Mouse (Mus musculus): ENCODE measurements around the gene Atrnl1. TPM values are rescaled to one million over a fixed set of nuclear protein-coding genes. Genes with fewer than 3 reads are reported as not detected.
"Not testable (repeated sequence)": the region's sequence is repeated elsewhere in the genome, so short reads cannot be mapped to it uniquely, and the experiment has no call there.

Gene Atrnl1
- polyA plus RNA-seq, 1 experiment from 2014 or later, result 4.5 TPM

DNA sequence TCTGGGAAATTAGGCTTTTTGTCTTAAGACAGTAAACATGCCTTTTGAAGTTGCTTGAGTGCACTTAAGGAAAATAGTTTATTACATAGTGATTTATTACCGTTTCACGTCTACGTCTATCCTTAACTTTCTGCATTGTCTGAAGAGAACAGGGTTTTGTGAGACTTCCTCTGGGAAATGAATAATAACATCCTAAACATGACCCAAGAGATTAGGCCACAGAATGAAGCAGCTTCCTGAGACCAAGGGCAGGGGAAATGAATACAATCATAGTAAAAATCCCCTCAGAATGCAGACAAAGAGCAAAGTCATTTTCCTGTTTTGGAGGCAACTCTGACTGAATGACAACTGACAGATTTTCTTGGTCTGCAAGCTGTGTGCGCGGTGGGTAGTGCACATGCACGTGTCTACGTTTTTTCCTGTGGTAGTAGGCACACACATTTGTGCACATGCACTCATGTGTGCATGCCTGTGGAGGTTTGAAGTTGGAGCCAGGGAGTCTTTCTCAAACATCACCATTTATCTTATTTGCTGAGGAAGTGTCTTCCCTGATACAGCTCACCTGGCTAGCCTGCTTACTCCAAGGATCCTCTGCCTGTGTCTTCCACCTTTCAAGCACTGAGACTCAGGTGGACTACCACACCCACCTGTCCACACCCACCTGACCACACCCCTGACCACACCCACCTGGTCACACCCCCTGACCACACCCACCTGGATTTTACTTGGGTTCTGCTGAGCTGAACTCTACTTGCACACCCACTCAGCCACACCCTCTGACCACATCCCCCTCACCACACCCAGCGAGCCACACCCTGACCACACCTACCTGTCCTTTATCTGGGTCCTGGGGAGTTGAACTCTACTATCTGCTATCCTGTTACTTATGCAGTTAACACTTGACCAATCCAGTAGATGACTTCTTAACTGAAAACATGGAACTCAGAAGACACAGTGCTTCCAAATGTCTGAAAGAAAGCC lies 47.6 kb downstream of the Atrnl1 start:
- Histone ChIP-seq H3K9me3 (ENCODE audit: low read length) (no peaks in the 10 kb centered on the region), H3K9ac (replicated peaks; ENCODE audit: low read depth) (no peak overlapping the region), H3K27me3 (replicated peaks; ENCODE audit: insufficient read depth, low read length) (no peaks in the 10 kb centered on the region), H3K4me1 (ENCODE audit: insufficient read depth, low read depth, low read length) (no peaks in the 10 kb centered on the region), H3K4me3 (ENCODE audit: low read depth, low read length) (no peak overlapping the region), H3K27ac (ENCODE audit: low read length) (peak overlapping the region; percentile 20; the same call in 1 of the 2 replicates), H3K36me3 (ENCODE audit: insufficient read depth, low read length) (peaks cover under 1% of the 10 kb centered on the region; the same call in 1 of the 2 replicates), H3K4me2 (replicated peaks; ENCODE audit: low read depth, low read length) (no peak overlapping the region)
- TF ChIP-seq EP300 (IDR thresholded peaks at IDR 0.05), result peak; percentile 93
- no peak for TF ChIP-seq CTCF (IDR thresholded peaks at IDR 0.05)
- peak; percentile 87 for ATAC-seq
- 65% methylated on average over 8 of the region's 8 CpGs for WGBS
- DNase-seq (ENCODE audit: low spot score), result peak; percentile 60

DNA sequence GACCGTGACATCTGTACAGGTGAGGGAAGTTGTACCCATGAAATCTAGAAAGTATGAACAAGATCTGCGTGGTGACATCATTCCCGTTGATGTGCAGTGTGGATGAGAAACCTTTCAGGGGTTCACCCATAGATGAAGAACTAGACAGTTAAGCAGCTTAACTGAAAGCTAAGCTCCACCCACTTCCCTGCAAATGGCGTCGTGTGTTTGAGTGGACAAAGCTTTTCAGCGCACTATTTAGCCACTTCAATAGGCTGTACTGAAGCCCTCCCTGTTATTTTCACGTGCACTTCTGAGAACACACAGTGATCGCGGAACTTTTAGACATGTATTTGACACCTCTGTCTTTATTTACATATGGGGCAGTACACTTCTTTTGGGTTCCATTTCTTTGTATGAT lies 56.2 kb downstream of the Atrnl1 start:
- no peak overlapping the region for H3K4me2 ChIP-seq (replicated peaks; ENCODE audit: low read depth, low read length)
- H3K27me3 ChIP-seq (replicated peaks; ENCODE audit: insufficient read depth, low read length), result no peaks in the 10 kb centered on the region
- no peak for TF ChIP-seq CTCF (IDR thresholded peaks at IDR 0.05)
- no peak for TF ChIP-seq EP300 (IDR thresholded peaks at IDR 0.05)
- H3K36me3 ChIP-seq (ENCODE audit: insufficient read depth, low read length), result peaks cover 6% of the 10 kb centered on the region; the same call in 1 of the 2 replicates
- DNase-seq (ENCODE audit: low spot score) (no peak), ATAC-seq (no peak)
- no peaks in the 10 kb centered on the region for H3K4me1 ChIP-seq (ENCODE audit: insufficient read depth, low read depth, low read length)
- no peak overlapping the region for H3K27ac ChIP-seq (ENCODE audit: low read length)
- no peak overlapping the region for H3K4me3 ChIP-seq (ENCODE audit: low read depth, low read length)
- H3K9ac ChIP-seq (replicated peaks; ENCODE audit: low read depth), result no peak overlapping the region
- no peaks in the 10 kb centered on the region for H3K9me3 ChIP-seq (ENCODE audit: low read length)
- WGBS, result 70% methylated on average over 9 of the region's 9 CpGs

DNA sequence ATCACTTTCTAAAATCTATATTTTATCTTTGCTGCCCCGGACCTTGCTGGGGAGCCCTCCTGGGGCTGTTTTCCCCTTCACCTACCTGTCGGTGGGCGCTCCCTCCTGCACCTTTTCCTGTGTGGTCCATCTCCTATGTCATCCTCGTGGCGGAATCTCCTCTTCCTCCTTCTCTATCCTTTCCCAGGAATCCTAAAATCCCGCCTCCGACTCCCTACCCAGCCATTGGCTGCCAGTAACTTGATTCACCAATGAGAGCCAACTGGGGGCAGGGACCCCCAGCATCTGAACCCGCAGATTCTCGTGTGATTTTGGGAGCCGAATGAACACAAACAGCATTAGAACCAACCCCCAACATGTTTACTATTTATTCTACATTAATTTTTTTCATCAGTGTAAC lies 57.1 kb downstream of the Atrnl1 start:
- no peaks in the 10 kb centered on the region for H3K4me1 ChIP-seq (ENCODE audit: insufficient read depth, low read depth, low read length)
- DNase-seq (ENCODE audit: low spot score) (no peak), ATAC-seq (no peak)

DNA sequence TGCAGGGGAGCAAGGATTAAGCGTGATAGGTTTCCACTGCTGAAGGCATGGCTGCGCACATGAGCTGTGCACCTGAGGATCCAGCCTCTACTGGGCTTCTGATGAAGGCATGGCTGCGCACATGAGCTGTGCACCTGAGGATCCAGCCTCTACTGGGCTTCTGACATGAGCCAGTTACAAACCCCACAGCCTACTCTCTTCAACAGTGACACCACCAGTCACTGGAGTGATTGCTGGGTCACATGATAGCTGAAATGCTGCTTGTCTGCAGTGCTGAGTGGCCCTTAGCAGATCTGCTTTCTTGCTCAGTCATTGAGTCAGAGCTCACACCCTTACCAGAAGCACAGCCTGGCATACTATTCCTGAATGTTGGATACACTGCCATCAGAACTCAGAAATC lies 68.6 kb downstream of the Atrnl1 start:
- no peak overlapping the region for H3K27ac ChIP-seq (ENCODE audit: low read length)
- TF ChIP-seq EP300 (IDR thresholded peaks at IDR 0.05) (no peak), CTCF (IDR thresholded peaks at IDR 0.05) (no peak)
- no peaks in the 10 kb centered on the region for H3K27me3 ChIP-seq (replicated peaks; ENCODE audit: insufficient read depth, low read length)
- DNase-seq (ENCODE audit: low spot score) (no peak), ATAC-seq (peak; percentile 50)
- H3K4me2 ChIP-seq (replicated peaks; ENCODE audit: low read depth, low read length), result no peak overlapping the region
- 94% methylated on average over 3 of the region's 3 CpGs for WGBS
- H3K9ac ChIP-seq (replicated peaks; ENCODE audit: low read depth), result no peak overlapping the region
- H3K4me1 ChIP-seq (ENCODE audit: insufficient read depth, low read depth, low read length), result no peaks in the 10 kb centered on the region
- H3K9me3 ChIP-seq (ENCODE audit: low read length), result no peaks in the 10 kb centered on the region
- no peak overlapping the region for H3K4me3 ChIP-seq (ENCODE audit: low read depth, low read length)
- peaks cover 5% of the 10 kb centered on the region; the same call in 1 of the 2 replicates for H3K36me3 ChIP-seq (ENCODE audit: insufficient read depth, low read length)

More for the DNA sequence above, 57.1 kb downstream of the Atrnl1 start:
- Histone ChIP-seq H3K36me3 (ENCODE audit: insufficient read depth, low read length) (peaks cover 6% of the 10 kb centered on the region; the same call in 1 of the 2 replicates), H3K4me3 (ENCODE audit: low read depth, low read length) (no peak overlapping the region), H3K27ac (ENCODE audit: low read length) (no peak overlapping the region), H3K27me3 (replicated peaks; ENCODE audit: insufficient read depth, low read length) (no peaks in the 10 kb centered on the region), H3K9ac (replicated peaks; ENCODE audit: low read depth) (no peak overlapping the region), H3K9me3 (ENCODE audit: low read length) (no peaks in the 10 kb centered on the region), H3K4me2 (replicated peaks; ENCODE audit: low read depth, low read length) (no peak overlapping the region)
- WGBS, result 92% methylated on average over 10 of the region's 10 CpGs
- TF ChIP-seq EP300 (IDR thresholded peaks at IDR 0.05) (no peak), CTCF (IDR thresholded peaks at IDR 0.05) (no peak)

DNA sequence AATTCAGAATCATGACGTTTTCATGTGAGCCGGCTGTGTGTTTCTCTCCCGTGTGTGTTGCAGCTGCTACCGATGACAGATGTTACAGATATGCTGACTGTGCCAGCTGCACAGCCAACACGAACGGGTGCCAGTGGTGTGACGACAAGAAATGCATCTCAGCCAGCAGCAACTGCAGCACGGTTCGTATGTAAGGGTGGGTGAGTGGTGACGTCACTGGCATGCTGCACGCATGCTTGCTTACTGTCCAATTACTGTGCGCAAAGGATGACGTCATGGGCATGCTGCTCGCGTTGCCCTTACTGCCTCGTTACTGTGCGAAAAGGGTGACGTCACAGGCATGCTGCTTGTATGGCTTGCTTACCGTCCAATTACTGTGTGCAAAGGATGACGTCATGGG lies 75.8 kb downstream of the Atrnl1 start:
- Histone ChIP-seq H3K4me3 (ENCODE audit: low read depth, low read length) (no peak overlapping the region), H3K27ac (ENCODE audit: low read length) (no peak overlapping the region), H3K27me3 (replicated peaks; ENCODE audit: insufficient read depth, low read length) (no peaks in the 10 kb centered on the region), H3K9ac (replicated peaks; ENCODE audit: low read depth) (no peak overlapping the region), H3K4me1 (ENCODE audit: insufficient read depth, low read depth, low read length) (no peaks in the 10 kb centered on the region), H3K4me2 (replicated peaks; ENCODE audit: low read depth, low read length) (no peak overlapping the region), H3K36me3 (ENCODE audit: insufficient read depth, low read length) (peaks cover 5% of the 10 kb centered on the region; the same call in 1 of the 2 replicates), H3K9me3 (ENCODE audit: low read length) (no peaks in the 10 kb centered on the region)
- DNase-seq (ENCODE audit: low spot score), result no peak
- WGBS, result 76% methylated on average over 20 of the region's 20 CpGs
- TF ChIP-seq EP300 (IDR thresholded peaks at IDR 0.05) (no peak), CTCF (IDR thresholded peaks at IDR 0.05) (no peak)
- ATAC-seq, result no peak

DNA sequence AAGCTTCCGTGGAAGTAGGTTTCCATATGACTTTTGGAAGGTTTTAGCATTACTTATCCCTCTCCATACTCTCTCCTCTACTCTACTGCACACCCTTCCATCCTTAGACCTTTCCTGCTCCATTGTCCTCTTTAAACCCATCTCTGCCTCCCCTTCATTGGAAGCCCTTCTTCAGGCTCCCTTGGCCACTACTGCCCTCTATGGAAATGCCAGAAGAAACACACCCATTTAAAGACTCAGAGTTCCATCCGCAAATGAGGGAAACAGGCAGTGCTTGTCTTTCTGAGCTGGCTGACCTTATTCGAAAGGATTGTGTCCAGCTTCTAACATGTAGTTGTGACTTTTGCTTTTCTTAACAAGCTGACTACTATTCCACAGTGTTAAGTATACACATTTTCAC lies 81.7 kb downstream of the Atrnl1 start:
- Histone ChIP-seq H3K4me3 (ENCODE audit: low read depth, low read length) (no peak overlapping the region), H3K27ac (ENCODE audit: low read length) (no peak overlapping the region), H3K9me3 (ENCODE audit: low read length) (no peaks in the 10 kb centered on the region), H3K9ac (replicated peaks; ENCODE audit: low read depth) (no peak overlapping the region), H3K36me3 (ENCODE audit: insufficient read depth, low read length) (no peaks in the 10 kb centered on the region; the same call in 1 of the 2 replicates), H3K4me2 (replicated peaks; ENCODE audit: low read depth, low read length) (no peak overlapping the region), H3K4me1 (ENCODE audit: insufficient read depth, low read depth, low read length) (no peaks in the 10 kb centered on the region), H3K27me3 (replicated peaks; ENCODE audit: insufficient read depth, low read length) (no peaks in the 10 kb centered on the region)
- peak; percentile 15 for DNase-seq (ENCODE audit: low spot score)
- ATAC-seq, result no peak
- 89% methylated on average over 3 of the region's 3 CpGs for WGBS
- TF ChIP-seq EP300 (IDR thresholded peaks at IDR 0.05), result no peak
- TF ChIP-seq CTCF (IDR thresholded peaks at IDR 0.05), result peak; percentile 61

DNA sequence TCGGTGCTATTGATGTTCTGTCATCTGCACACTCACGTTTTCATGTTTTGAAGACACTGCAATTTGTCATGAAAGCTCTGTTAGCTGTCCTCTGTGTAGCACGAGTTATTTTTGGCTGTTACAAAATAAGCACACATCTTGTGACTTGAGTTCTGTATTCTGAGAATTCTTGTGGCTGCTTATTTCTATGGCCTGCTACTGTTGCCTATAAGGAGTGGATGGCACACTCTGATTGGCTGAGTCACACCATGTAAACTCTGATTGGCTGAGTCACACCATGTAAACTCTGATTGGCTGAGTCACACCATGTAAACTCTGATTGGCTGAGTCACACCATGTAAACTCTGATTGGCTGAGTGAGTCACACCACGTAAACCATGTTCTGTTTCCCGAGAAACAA lies 85.9 kb downstream of the Atrnl1 start:
- WGBS, result 68% methylated on average over 5 of the region's 5 CpGs
- peak; percentile 30; the same call in 1 of the 2 replicates for ATAC-seq
- not testable (repeated sequence) for H3K9ac ChIP-seq (replicated peaks; ENCODE audit: low read depth); H3K4me3 ChIP-seq (ENCODE audit: low read depth, low read length); H3K4me2 ChIP-seq (replicated peaks; ENCODE audit: low read depth, low read length); H3K27me3 ChIP-seq (replicated peaks; ENCODE audit: insufficient read depth, low read length); H3K4me1 ChIP-seq (ENCODE audit: insufficient read depth, low read depth, low read length); DNase-seq (ENCODE audit: low spot score); H3K36me3 ChIP-seq (ENCODE audit: insufficient read depth, low read length); H3K27ac ChIP-seq (ENCODE audit: low read length); H3K9me3 ChIP-seq (ENCODE audit: low read length)
